Mouse (Mus musculus): Measurements from ENCODE around the gene Nup98. TPM values are rescaled to one million over a fixed set of nuclear protein-coding genes. Genes with fewer than 3 reads are reported as not detected.

Gene Nup98
- total RNA-seq, 1 experiment, result 59.4 TPM

DNA sequence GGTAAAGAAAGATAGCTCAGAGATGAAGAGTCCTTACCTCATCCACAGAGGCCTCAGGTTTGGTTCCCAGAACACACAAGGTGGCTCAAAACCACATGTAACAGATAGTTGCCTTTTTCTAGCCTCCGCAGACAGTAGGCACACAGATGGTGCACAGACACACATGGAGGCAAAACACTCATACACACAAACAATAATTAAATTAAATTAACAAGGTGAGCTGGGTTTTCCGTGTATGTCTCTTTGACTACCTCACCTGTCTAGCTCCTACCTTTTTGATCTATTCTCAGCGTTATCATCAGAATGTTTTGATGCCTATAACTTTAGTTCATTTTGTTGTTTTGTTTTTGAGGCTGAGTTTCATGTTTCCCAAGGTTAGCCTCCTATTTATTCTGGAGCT lies 46.0 kb upstream of the Nup98 start, which contains the start of gene Rhog:
Rhog (minus strand) TSS at position 101 of the 400 bp plus-strand sequence.
- H3K9ac ChIP-seq (ENCODE audit: insufficient read depth, low read depth, low read length, poor library complexity, severe bottlenecking), result no peak within 1 kb of the TSS
- in situ Hi-C loops (cut with MboI; ENCODE audit: low sequenced_read_pairs in 2 of 2, unreplicated experiment in 2 of 2), result loop anchor here in 1 of 2 experiments (10.0 kb wide), 1 partner anchor 169 kb away; no protein-coding TSS in a partner anchor
- H3K4me3 ChIP-seq (ENCODE audit: insufficient read depth in 1 of 2, low read depth in 1 of 2, low read length in 2 of 2, poor library complexity in 1 of 2, severe bottlenecking in 1 of 2), result no peak within 1 kb of the TSS
- H3K27ac ChIP-seq (ENCODE audit: insufficient read depth, low read depth, low read length, poor library complexity, severe bottlenecking), result no peak within 1 kb of the TSS
- DNase-seq (ENCODE audit: low read depth, low spot score), result no peak
- no peaks in the 10 kb centered on the region for H3K9me3 ChIP-seq (ENCODE audit: control insufficient read depth, insufficient read depth, low read depth, low read length)
- H3K36me3 ChIP-seq (ENCODE audit: control insufficient read depth, insufficient read depth, low read length, poor library complexity, severe bottlenecking), result no peaks in the 10 kb centered on the region
- H3K4me1 ChIP-seq (ENCODE audit: control insufficient read depth in 2 of 2, insufficient read depth in 2 of 2, low read length in 2 of 2, poor library complexity in 1 of 2), result peaks cover 0 to 2% of the 10 kb centered on the region in 2 experiments; a peak in 1 of 4 replicates
- no peak for TF ChIP-seq HCFC1 (IDR thresholded peaks at IDR 0.05; ENCODE audit: borderline replicate concordance, insufficient read depth, low read length)
- TF ChIP-seq MAFK (IDR thresholded peaks at IDR 0.05; ENCODE audit: insufficient read depth, low read depth, low read length), result no peak

DNA sequence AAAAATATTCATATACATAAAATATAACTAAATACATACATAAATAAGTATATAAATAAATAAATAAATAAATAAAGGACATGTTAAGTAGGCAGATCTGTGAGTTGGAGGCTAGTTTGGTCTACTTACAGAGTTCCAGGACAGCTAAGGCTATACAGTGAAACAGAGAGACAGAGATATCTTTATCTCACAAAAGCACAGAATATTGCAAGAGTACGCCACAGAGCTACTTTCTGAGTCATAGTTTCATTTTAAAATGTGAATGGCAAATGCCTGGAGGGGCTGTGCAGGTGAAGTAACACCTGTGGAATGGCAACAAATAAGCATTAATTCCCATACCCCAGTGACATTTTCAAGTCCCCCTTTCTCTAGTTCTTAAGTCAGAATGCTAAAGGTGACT lies 43.7 kb upstream of the Nup98 start:
- H3K9ac ChIP-seq (ENCODE audit: insufficient read depth, low read depth, low read length, poor library complexity, severe bottlenecking), result no peak overlapping the region
- DNase-seq (ENCODE audit: low read depth, low spot score), result no peak
- no peaks in the 10 kb centered on the region for H3K9me3 ChIP-seq (ENCODE audit: control insufficient read depth, insufficient read depth, low read depth, low read length)
- H3K4me1 ChIP-seq (ENCODE audit: control insufficient read depth in 2 of 2, insufficient read depth in 2 of 2, low read length in 2 of 2, poor library complexity in 1 of 2), result peaks cover 0 to 7% of the 10 kb centered on the region in 2 experiments; a peak in 1 of 4 replicates
- H3K4me3 ChIP-seq (ENCODE audit: insufficient read depth in 1 of 2, low read depth in 1 of 2, low read length in 2 of 2, poor library complexity in 1 of 2, severe bottlenecking in 1 of 2), result no peak overlapping the region
- H3K27ac ChIP-seq (ENCODE audit: insufficient read depth, low read depth, low read length, poor library complexity, severe bottlenecking), result no peak overlapping the region
- H3K36me3 ChIP-seq (ENCODE audit: control insufficient read depth, insufficient read depth, low read length, poor library complexity, severe bottlenecking), result no peaks in the 10 kb centered on the region
- in situ Hi-C loops (cut with MboI; ENCODE audit: low sequenced_read_pairs in 2 of 2, unreplicated experiment in 2 of 2), result loop anchor here in 1 of 2 experiments (10.0 kb wide), 1 partner anchor 171 kb away; no protein-coding TSS in a partner anchor
- TF ChIP-seq ZNF384 (IDR thresholded peaks at IDR 0.05; ENCODE audit: low read depth, low read length) (no peak), HCFC1 (IDR thresholded peaks at IDR 0.05; ENCODE audit: borderline replicate concordance, insufficient read depth, low read length) (no peak), ZC3H11A (IDR thresholded peaks at IDR 0.05; ENCODE audit: borderline replicate concordance, low read depth, low read length) (no peak), MAFK (IDR thresholded peaks at IDR 0.05; ENCODE audit: insufficient read depth, low read depth, low read length) (no peak), CHD2 (IDR thresholded peaks at IDR 0.05; ENCODE audit: low read depth, low read length) (no peak)

DNA sequence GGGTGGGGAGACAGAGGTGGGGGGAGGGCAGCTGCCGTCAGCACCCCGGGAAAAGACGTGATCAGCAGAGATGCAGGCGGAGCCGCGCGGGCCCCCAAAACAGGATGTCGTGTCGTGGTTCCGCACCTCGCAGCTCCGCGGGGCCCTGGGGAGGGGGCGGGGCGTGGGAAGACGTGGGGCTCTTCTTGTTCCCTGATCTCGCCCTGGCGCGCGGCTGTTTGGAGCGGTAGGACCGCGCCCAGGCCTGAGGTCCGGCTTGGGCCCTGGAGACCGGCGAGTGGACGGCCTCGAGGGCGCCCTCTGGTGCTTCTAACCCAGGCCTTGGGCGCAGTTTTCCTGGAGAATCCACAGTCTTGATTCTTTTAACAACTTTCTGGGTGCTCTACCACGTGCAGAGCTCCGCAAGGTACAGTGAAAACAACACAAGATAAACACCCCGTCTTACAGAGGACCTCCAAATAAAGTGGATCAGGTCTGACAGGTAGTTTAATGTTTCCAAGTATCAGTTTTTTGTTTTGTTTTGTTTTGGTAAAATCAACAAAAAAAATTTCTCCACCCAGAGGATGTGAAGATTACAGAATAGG lies 40.7 kb upstream of the Nup98 start:
- peak overlapping the region; percentile 88 to 92 for H3K4me3 ChIP-seq (ENCODE audit: insufficient read depth in 1 of 2, low read depth in 1 of 2, low read length in 2 of 2, poor library complexity in 1 of 2, severe bottlenecking in 1 of 2)
- no peaks in the 10 kb centered on the region for H3K36me3 ChIP-seq (ENCODE audit: control insufficient read depth, insufficient read depth, low read length, poor library complexity, severe bottlenecking)
- H3K4me1 ChIP-seq (ENCODE audit: control insufficient read depth in 2 of 2, insufficient read depth in 2 of 2, low read length in 2 of 2, poor library complexity in 1 of 2), result peaks cover 0 to 17% of the 10 kb centered on the region in 2 experiments; a peak in 2 of 4 replicates
- H3K9me3 ChIP-seq (ENCODE audit: control insufficient read depth, insufficient read depth, low read depth, low read length), result no peaks in the 10 kb centered on the region
- in situ Hi-C loops (cut with MboI; ENCODE audit: low sequenced_read_pairs in 2 of 2, unreplicated experiment in 2 of 2), result loop anchor here in 1 of 2 experiments (10.0 kb wide), 1 partner anchor 174 kb away; no protein-coding TSS in a partner anchor
- H3K9ac ChIP-seq (ENCODE audit: insufficient read depth, low read depth, low read length, poor library complexity, severe bottlenecking), result peak overlapping the region; percentile 85
- TF ChIP-seq ZC3H11A (IDR thresholded peaks at IDR 0.05; ENCODE audit: borderline replicate concordance, low read depth, low read length), result no peak
- TF ChIP-seq HCFC1 (IDR thresholded peaks at IDR 0.05; ENCODE audit: borderline replicate concordance, insufficient read depth, low read length), result 0 out of 2 replicates have a peak, but pooled peaks have one; percentile 0
- peak; percentile 47 for DNase-seq (ENCODE audit: low read depth, low spot score)
- peak overlapping the region; percentile 70 for H3K27ac ChIP-seq (ENCODE audit: insufficient read depth, low read depth, low read length, poor library complexity, severe bottlenecking)

DNA sequence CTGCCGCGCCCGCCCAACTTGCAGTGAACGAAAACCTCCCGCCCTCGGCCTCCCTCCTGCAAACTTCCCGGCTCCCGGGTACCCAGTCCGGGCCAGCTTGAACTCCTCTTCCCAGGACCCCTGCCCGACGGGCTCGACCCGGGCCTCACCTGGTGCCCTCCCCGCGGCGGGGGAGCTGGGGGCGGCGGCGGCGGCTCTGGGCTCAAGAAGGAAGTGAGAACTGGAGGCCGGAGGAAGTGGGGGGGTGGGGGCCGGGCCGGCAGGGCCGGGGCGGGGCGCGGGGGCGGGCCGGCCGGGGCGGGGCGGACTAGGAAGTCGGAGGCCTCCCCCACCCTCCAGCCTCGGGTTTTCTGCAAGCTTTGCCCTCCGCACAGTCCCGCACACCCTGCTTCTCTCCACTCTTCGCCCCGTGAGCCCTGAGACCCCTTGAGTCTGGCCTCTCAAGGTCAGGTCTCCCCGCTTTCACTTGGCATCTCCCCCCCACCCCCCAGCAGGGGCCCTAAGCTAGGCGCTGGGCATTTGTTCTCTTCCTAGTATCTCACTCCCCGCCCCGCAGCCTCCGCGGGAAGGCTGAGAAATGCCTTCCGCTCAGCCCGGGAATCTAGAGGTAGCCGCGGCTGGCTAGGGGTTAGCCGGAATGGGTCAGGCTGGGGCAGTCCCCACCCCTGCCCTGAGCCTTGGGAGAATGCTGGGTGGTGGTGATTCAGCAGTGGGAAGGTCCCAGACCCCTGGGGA lies 40.1 kb upstream of the Nup98 start:
- in situ Hi-C loops (cut with MboI; ENCODE audit: low sequenced_read_pairs in 2 of 2, unreplicated experiment in 2 of 2), result loop anchor here in 1 of 2 experiments (10.0 kb wide), 1 partner anchor 175 kb away; no protein-coding TSS in a partner anchor
- peak overlapping the region; percentile 88 to 92 for H3K4me3 ChIP-seq (ENCODE audit: insufficient read depth in 1 of 2, low read depth in 1 of 2, low read length in 2 of 2, poor library complexity in 1 of 2, severe bottlenecking in 1 of 2)
- H3K36me3 ChIP-seq (ENCODE audit: control insufficient read depth, insufficient read depth, low read length, poor library complexity, severe bottlenecking), result no peaks in the 10 kb centered on the region
- H3K9me3 ChIP-seq (ENCODE audit: control insufficient read depth, insufficient read depth, low read depth, low read length), result no peaks in the 10 kb centered on the region
- H3K9ac ChIP-seq (ENCODE audit: insufficient read depth, low read depth, low read length, poor library complexity, severe bottlenecking), result peak overlapping the region; percentile 85
- H3K4me1 ChIP-seq (ENCODE audit: control insufficient read depth in 2 of 2, insufficient read depth in 2 of 2, low read length in 2 of 2, poor library complexity in 1 of 2), result peaks cover 0 to 18% of the 10 kb centered on the region in 2 experiments; a peak in 2 of 4 replicates
- DNase-seq (ENCODE audit: low read depth, low spot score), result peak; percentile 43
- TF ChIP-seq HCFC1 (IDR thresholded peaks at IDR 0.05; ENCODE audit: borderline replicate concordance, insufficient read depth, low read length), result no peak
- TF ChIP-seq ZNF384 (IDR thresholded peaks at IDR 0.05; ENCODE audit: low read depth, low read length), result no peak
- TF ChIP-seq MAFK (IDR thresholded peaks at IDR 0.05; ENCODE audit: insufficient read depth, low read depth, low read length), result no peak
- no peak for TF ChIP-seq ZC3H11A (IDR thresholded peaks at IDR 0.05; ENCODE audit: borderline replicate concordance, low read depth, low read length)
- TF ChIP-seq CHD2 (IDR thresholded peaks at IDR 0.05; ENCODE audit: low read depth, low read length), result no peak
- H3K27ac ChIP-seq (ENCODE audit: insufficient read depth, low read depth, low read length, poor library complexity, severe bottlenecking), result peak overlapping the region; percentile 70
